Mouse (Mus musculus) spleen, postnatal 4 days (tissue): ENCODE measurements at regions not wholly inside any gene's neighbourhood (a gene's known extent, or its start where the extent isn't known, plus 50 kb on each side); places are given as distances from the start of the nearest gene placed in this dataset.

ENCODE experiments used
- DNase-seq, 2 experiments: peaks; one replicate each; pipeline ENCODE4 v3.0.0; 2022; ENCODE audit warnings: low spot score in 2 of 2

DNA sequence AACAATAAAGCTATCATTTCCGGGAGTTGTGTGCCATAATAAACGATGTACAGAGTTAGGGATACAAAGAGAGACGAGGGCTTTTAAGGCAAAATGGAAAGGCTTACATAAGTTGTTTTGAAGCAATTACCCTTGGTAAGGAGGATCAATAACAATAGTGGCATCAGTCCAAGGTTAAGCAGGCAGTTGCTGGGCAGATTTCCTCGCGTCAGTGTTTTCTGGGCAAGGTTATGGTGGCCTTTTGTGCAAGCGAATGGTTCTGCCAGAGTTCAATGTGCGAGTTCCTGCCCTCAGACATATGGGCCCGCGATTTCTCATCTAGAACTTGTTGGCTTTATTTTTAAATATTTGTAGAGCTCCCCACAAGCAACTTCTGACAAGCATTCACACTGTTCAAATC lies 597.7 kb downstream of the Gm19410 start:
- DNase-seq: no peak

DNA sequence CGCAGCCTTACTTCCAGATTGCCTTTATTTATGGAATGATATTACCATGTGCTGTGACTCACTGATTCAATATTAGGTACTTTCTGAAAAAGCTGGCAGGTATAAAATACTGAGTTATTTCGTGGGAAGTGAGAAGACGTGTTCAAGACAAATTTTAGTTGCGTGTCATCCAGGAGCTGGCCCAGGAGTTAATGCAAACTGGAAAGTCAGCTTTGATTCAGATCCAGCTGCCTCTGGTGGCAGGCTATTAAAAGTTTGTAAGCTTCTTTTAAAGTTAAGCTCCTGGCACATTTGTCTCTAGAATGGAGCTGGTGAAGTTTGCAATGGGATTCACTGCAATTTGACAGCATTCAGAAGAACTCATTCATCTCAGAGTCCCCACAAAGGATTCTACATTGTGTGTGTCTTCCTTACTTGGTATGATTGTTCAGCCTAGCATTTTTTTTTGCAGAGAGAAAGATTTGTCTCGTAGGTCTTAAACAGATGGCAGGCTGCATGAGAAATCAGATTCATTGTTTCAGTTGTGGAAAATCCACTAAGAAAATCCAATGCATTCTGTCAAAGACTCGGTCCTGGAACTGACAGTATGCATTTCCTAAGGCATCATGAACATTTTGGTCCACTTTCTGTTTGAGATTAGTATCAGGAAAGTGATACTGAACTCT lies 599.1 kb downstream of the Gm19410 start:
- no peak for DNase-seq

- DNase-seq: no peak
Observed at GRCm38 (mm10) chr8:36365945-36366344, 600.4 kb downstream of the Gm19410 start.

GRCm38 (mm10) chr8:36376579-36377350 lies 611.2 kb downstream of the Gm19410 start:
- DNase-seq: no peak

GRCm38 (mm10) chr8:36394487-36394886 lies 598.9 kb upstream of the AI429214 start:
- no peak for DNase-seq

DNA sequence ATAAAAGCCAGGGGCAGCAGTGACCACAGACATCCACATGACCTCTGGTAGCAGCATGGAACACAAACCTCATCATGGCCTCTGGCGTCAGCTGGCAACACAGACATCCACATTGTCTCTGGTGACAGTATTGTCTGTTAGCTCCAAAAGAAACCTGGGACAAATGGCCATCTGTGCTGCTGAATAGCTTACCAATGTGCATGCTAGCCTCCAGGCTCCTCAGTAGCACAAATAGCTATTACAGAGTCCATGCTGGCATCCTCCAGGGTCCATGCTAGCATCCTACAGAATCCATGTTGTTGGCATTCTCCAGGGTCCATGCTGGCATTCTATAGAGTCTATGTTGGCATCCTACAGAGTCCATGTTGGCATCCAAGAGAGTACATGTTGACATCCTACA lies 596.9 kb upstream of the AI429214 start:
- no peak for DNase-seq

DNA sequence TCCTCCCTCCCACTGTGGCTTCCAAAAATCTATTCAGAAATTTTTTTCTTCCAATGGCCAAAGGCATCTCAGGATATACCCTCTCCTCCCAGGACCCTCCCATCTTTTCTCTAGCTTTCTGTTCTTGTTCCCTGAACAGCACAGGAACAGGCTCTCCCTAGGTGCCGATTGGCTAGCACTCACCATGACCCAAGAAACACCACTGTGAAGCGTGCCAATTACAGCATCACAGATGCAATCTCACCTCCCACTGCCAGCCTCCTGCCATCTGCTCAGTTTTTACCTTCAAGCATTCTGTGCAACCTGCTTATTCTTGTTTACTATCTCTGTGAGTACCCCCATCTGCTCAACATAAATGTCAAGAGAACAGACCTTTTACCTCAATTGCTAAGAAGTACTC lies 586.7 kb upstream of the AI429214 start:
- no peak for DNase-seq
